Mouse (Mus musculus) right cerebral cortex, postnatal 4 days (tissue): Measurements from ENCODE around the gene Aprt.

Experiments
- DNase-seq: peaks from one replicate; pipeline ENCODE4 v3.0.0-alpha.2; 2022

Aprt gene

DNA sequence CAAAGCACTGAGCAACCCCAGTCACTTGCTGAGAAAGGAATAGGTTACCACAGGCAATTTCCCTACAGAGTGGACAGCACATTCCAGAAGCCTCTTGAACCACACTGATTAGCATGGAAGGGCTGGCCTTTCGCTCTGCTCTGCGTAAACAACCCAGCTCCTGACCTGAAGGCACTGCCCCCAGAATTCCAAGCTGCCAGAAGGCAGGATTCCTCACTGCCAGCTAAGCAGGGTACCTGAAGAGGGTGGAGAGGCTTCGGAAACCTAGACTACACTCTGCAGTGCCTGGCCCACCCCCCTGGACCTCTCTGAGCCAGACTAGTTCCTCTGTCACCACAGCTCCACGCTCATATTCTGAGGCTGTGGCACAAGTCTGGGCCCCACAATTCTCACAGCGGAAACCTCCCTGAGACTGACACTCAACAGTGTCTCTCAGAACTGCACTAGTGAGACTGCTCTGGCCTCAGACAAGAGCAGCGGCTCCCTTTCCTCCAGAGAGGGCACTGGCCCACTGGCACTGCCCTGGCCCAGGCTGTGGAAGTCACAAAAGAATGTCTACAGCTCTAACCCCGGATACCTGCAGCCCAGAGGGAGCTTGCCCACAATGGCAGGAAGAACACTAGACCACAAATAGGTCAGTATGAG is 50.1 kb downstream of the Aprt start:
- DNase-seq: no peak

DNA sequence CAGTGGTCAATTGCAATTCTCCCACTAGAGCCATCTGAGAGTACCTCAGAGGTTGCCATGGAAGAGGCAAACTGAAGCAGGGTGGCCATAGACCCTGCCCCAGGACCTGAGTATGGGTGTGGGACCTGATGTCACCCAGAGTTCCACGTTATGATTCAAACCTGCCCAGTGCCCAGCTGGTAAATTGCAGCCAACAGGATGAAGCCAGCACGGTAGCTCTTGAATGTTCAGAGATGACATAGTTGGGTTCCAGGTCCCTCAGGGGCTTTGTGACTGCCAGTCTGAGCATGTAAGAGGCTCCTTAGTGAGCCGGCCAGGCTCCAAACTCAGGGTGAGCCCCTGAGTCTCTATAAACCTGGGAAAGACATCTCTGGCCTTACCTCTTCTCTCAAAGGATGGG is 50.6 kb downstream of the Aprt start:
- no peak for DNase-seq

DNA sequence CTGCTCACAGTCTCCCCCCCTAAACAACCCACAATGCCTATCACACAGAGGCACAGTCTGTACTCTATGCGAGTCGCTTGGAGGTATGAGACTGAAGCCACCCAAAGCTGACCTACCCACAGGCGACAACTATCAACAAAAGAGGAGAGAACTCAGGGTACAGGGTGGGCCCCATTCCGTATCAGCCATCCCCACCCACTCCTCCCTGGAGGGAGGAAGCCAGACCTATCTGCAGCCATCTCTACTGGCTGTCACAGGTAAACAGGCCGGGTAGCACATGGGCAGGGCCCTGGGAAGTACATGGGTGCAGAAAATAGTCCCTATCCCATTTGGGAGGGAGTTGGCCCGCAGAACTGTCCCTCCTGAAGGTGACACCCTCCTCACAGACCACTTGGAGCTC is 51.7 kb downstream of the Aprt start:
- DNase-seq: no peak
